Mouse (Mus musculus): ENCODE results near the gene R3hcc1l. TPM values are rescaled to one million over a fixed set of nuclear protein-coding genes. Genes with fewer than 3 reads are reported as not detected.

Gene R3hcc1l
- polyA plus RNA-seq, 1 experiment from 2014 or later: 36.9 TPM

DNA sequence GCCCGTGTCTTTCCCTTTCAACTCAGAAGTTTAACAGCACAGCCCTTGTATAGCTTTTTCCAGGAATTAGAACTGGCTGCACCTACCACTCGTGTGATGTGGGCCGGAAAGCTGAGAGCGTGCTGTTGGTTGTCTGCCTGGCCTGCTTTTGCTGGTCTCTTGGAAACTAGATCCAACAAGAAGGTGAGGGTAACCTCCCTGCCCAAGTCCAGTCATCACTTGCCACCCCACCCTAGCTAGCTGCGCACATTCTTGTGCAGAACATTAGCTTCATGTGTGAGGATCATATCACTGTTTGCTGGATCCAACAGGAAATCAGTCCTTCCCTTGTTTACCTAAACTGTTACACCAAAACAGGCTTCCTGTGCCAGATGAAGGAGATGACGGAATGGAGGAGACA is 74.9 kb downstream of the R3hcc1l start:
- WGBS: 92% methylated on average over 6 of the region's 6 CpGs
- Histone ChIP-seq H3K36me3 (replicated peaks; ENCODE audit: control insufficient read depth, insufficient read depth, low read depth, low read length) (no peaks in the 10 kb centered on the region), H3K27ac (replicated peaks; ENCODE audit: low read depth, low read length) (no peak overlapping the region), H3K4me3 (ENCODE audit: low read depth, low read length) (no peak overlapping the region), H3K4me2 (ENCODE audit: low read depth, low read length) (no peak overlapping the region), H3K9me3 (replicated peaks; ENCODE audit: control insufficient read depth, low read length) (no peaks in the 10 kb centered on the region), H3K9ac (replicated peaks; ENCODE audit: low read length) (no peak overlapping the region), H3K27me3 (ENCODE audit: control insufficient read depth, insufficient read depth, low read length) (no peaks in the 10 kb centered on the region), H3K4me1 (ENCODE audit: control insufficient read depth, insufficient read depth, low read length) (no peaks in the 10 kb centered on the region)
- no peak for ATAC-seq (replicated peaks; ENCODE audit: insufficient number of reproducible peaks, low FRiP score, low TSS enrichment, low read depth)
- DNase-seq (ENCODE audit: low spot score): no peak

- ATAC-seq (replicated peaks; ENCODE audit: insufficient number of reproducible peaks, low FRiP score, low TSS enrichment, low read depth): no peak
- no peak for DNase-seq (ENCODE audit: low spot score)
- H3K9me3 ChIP-seq (replicated peaks; ENCODE audit: control insufficient read depth, low read length): no peaks in the 10 kb centered on the region
Measured at GRCm38 (mm10) chr19:42595066-42595465, 76.5 kb downstream of the R3hcc1l start.

GRCm38 (mm10) chr19:42597286-42597685 is 78.7 kb downstream of the R3hcc1l start:
- Histone ChIP-seq H3K4me1 (ENCODE audit: control insufficient read depth, insufficient read depth, low read length) (no peaks in the 10 kb centered on the region), H3K36me3 (replicated peaks; ENCODE audit: control insufficient read depth, insufficient read depth, low read depth, low read length) (no peaks in the 10 kb centered on the region), H3K27ac (replicated peaks; ENCODE audit: low read depth, low read length) (no peak overlapping the region), H3K4me3 (ENCODE audit: low read depth, low read length) (no peak overlapping the region), H3K9me3 (replicated peaks; ENCODE audit: control insufficient read depth, low read length) (no peaks in the 10 kb centered on the region), H3K4me2 (ENCODE audit: low read depth, low read length) (no peak overlapping the region), H3K27me3 (ENCODE audit: control insufficient read depth, insufficient read depth, low read length) (no peaks in the 10 kb centered on the region), H3K9ac (replicated peaks; ENCODE audit: low read length) (no peak overlapping the region)
- DNase-seq (ENCODE audit: low spot score) (no peak), ATAC-seq (replicated peaks; ENCODE audit: insufficient number of reproducible peaks, low FRiP score, low TSS enrichment, low read depth) (no peak)
- 91% methylated on average over 12 of the region's 12 CpGs for WGBS

More at GRCm38 (mm10) chr19:42595066-42595465, 76.5 kb downstream of the R3hcc1l start:
- Histone ChIP-seq H3K4me1 (ENCODE audit: control insufficient read depth, insufficient read depth, low read length) (no peaks in the 10 kb centered on the region), H3K27me3 (ENCODE audit: control insufficient read depth, insufficient read depth, low read length) (no peaks in the 10 kb centered on the region), H3K36me3 (replicated peaks; ENCODE audit: control insufficient read depth, insufficient read depth, low read depth, low read length) (no peaks in the 10 kb centered on the region), H3K4me2 (ENCODE audit: low read depth, low read length) (no peak overlapping the region), H3K9ac (replicated peaks; ENCODE audit: low read length) (no peak overlapping the region), H3K4me3 (ENCODE audit: low read depth, low read length) (no peak overlapping the region), H3K27ac (replicated peaks; ENCODE audit: low read depth, low read length) (no peak overlapping the region)
- WGBS: 95% methylated on average over 6 of the region's 6 CpGs

GRCm38 (mm10) chr19:42597896-42598295 is 79.3 kb downstream of the R3hcc1l start:
- H3K27me3 ChIP-seq (ENCODE audit: control insufficient read depth, insufficient read depth, low read length): no peaks in the 10 kb centered on the region
- no peak overlapping the region for H3K4me3 ChIP-seq (ENCODE audit: low read depth, low read length)
- ATAC-seq (replicated peaks; ENCODE audit: insufficient number of reproducible peaks, low FRiP score, low TSS enrichment, low read depth) (no peak), DNase-seq (ENCODE audit: low spot score) (no peak)
- H3K9me3 ChIP-seq (replicated peaks; ENCODE audit: control insufficient read depth, low read length): no peaks in the 10 kb centered on the region
- H3K4me2 ChIP-seq (ENCODE audit: low read depth, low read length): no peak overlapping the region
- H3K27ac ChIP-seq (replicated peaks; ENCODE audit: low read depth, low read length): no peak overlapping the region
- H3K36me3 ChIP-seq (replicated peaks; ENCODE audit: control insufficient read depth, insufficient read depth, low read depth, low read length): no peaks in the 10 kb centered on the region
- WGBS: 96% methylated on average over 6 of the region's 6 CpGs
- H3K4me1 ChIP-seq (ENCODE audit: control insufficient read depth, insufficient read depth, low read length): no peaks in the 10 kb centered on the region
- no peak overlapping the region for H3K9ac ChIP-seq (replicated peaks; ENCODE audit: low read length)

DNA sequence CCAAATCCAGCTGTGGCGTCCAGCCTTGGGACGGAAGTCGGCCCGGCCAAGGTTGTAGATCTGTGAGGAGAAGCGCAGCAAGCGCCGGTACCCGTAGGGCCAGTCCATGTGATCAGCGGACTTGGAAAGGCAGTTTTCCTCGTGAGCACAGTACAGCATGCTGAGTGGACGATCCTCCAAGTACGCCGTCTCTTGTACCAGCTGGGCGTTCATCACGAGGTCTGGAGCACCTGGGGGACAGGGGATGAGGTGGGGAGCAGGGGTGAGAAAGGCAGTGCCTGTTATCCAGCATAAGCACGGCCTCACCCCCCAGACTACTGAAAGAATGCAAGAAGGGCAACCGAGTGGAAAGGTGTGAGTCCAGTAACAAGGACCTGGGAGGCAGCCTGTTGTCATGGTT is 81.3 kb downstream of the R3hcc1l start:
- DNase-seq (ENCODE audit: low spot score): no peak

GRCm38 (mm10) chr19:42600591-42600990 is 82.0 kb downstream of the R3hcc1l start:
- Histone ChIP-seq H3K27me3 (ENCODE audit: control insufficient read depth, insufficient read depth, low read length) (no peaks in the 10 kb centered on the region), H3K27ac (replicated peaks; ENCODE audit: low read depth, low read length) (no peak overlapping the region), H3K4me1 (ENCODE audit: control insufficient read depth, insufficient read depth, low read length) (no peaks in the 10 kb centered on the region), H3K36me3 (replicated peaks; ENCODE audit: control insufficient read depth, insufficient read depth, low read depth, low read length) (no peaks in the 10 kb centered on the region), H3K9ac (replicated peaks; ENCODE audit: low read length) (no peak overlapping the region), H3K4me2 (ENCODE audit: low read depth, low read length) (no peak overlapping the region), H3K9me3 (replicated peaks; ENCODE audit: control insufficient read depth, low read length) (no peaks in the 10 kb centered on the region), H3K4me3 (ENCODE audit: low read depth, low read length) (no peak overlapping the region)
- DNase-seq (ENCODE audit: low spot score): no peak
- 78% methylated on average over 3 of the region's 3 CpGs for WGBS
- no peak for ATAC-seq (replicated peaks; ENCODE audit: insufficient number of reproducible peaks, low FRiP score, low TSS enrichment, low read depth)

More for the DNA sequence above, 81.3 kb downstream of the R3hcc1l start:
- no peak overlapping the region for H3K4me2 ChIP-seq (ENCODE audit: low read depth, low read length)
- 91% methylated on average over 17 of the region's 17 CpGs for WGBS
- H3K9ac ChIP-seq (replicated peaks; ENCODE audit: low read length): no peak overlapping the region
- H3K36me3 ChIP-seq (replicated peaks; ENCODE audit: control insufficient read depth, insufficient read depth, low read depth, low read length): no peaks in the 10 kb centered on the region
- no peaks in the 10 kb centered on the region for H3K4me1 ChIP-seq (ENCODE audit: control insufficient read depth, insufficient read depth, low read length)
- H3K4me3 ChIP-seq (ENCODE audit: low read depth, low read length): no peak overlapping the region
- H3K27ac ChIP-seq (replicated peaks; ENCODE audit: low read depth, low read length): no peak overlapping the region
- H3K9me3 ChIP-seq (replicated peaks; ENCODE audit: control insufficient read depth, low read length): no peaks in the 10 kb centered on the region
- H3K27me3 ChIP-seq (ENCODE audit: control insufficient read depth, insufficient read depth, low read length): no peaks in the 10 kb centered on the region
- ATAC-seq (replicated peaks; ENCODE audit: insufficient number of reproducible peaks, low FRiP score, low TSS enrichment, low read depth): no peak

GRCm38 (mm10) chr19:42601445-42601844 is 82.9 kb downstream of the R3hcc1l start:
- Histone ChIP-seq H3K4me3 (ENCODE audit: low read depth, low read length) (no peak overlapping the region), H3K27ac (replicated peaks; ENCODE audit: low read depth, low read length) (no peak overlapping the region), H3K27me3 (ENCODE audit: control insufficient read depth, insufficient read depth, low read length) (no peaks in the 10 kb centered on the region), H3K4me2 (ENCODE audit: low read depth, low read length) (no peak overlapping the region), H3K9me3 (replicated peaks; ENCODE audit: control insufficient read depth, low read length) (no peaks in the 10 kb centered on the region), H3K36me3 (replicated peaks; ENCODE audit: control insufficient read depth, insufficient read depth, low read depth, low read length) (no peaks in the 10 kb centered on the region), H3K4me1 (ENCODE audit: control insufficient read depth, insufficient read depth, low read length) (no peaks in the 10 kb centered on the region), H3K9ac (replicated peaks; ENCODE audit: low read length) (no peak overlapping the region)
- DNase-seq (ENCODE audit: low spot score) (no peak), ATAC-seq (replicated peaks; ENCODE audit: insufficient number of reproducible peaks, low FRiP score, low TSS enrichment, low read depth) (no peak)
- WGBS: 84% methylated on average over 2 of the region's 2 CpGs

DNA sequence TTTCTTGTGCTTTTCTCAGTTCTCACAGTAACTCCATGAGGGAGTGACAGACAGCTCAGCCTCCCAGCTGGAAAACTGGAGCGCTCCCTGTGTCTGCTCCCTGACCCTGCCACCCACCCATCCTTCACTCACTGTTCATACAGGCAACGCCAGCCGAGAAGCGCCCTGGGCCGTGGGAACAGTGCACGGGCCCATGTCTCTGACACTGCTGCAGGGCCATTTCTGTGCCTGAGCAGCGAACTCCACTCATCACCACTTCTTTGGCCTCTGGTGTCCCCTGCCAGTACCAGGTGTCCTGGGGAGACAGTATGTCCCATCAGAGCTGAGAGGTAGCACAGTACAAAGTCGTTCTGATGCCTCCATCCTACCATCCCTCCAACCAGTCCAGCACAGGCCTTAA is 83.5 kb downstream of the R3hcc1l start:
- ATAC-seq (replicated peaks; ENCODE audit: insufficient number of reproducible peaks, low FRiP score, low TSS enrichment, low read depth): no peak
- DNase-seq (ENCODE audit: low spot score): no peak
- no peak overlapping the region for H3K4me2 ChIP-seq (ENCODE audit: low read depth, low read length)
- no peaks in the 10 kb centered on the region for H3K27me3 ChIP-seq (ENCODE audit: control insufficient read depth, insufficient read depth, low read length)
- H3K9ac ChIP-seq (replicated peaks; ENCODE audit: low read length): no peak overlapping the region
- H3K4me1 ChIP-seq (ENCODE audit: control insufficient read depth, insufficient read depth, low read length): no peaks in the 10 kb centered on the region
- no peak overlapping the region for H3K27ac ChIP-seq (replicated peaks; ENCODE audit: low read depth, low read length)
- H3K9me3 ChIP-seq (replicated peaks; ENCODE audit: control insufficient read depth, low read length): no peaks in the 10 kb centered on the region
- no peaks in the 10 kb centered on the region for H3K36me3 ChIP-seq (replicated peaks; ENCODE audit: control insufficient read depth, insufficient read depth, low read depth, low read length)
- WGBS: 70% methylated on average over 8 of the region's 8 CpGs
- H3K4me3 ChIP-seq (ENCODE audit: low read depth, low read length): no peak overlapping the region

All from embryonic facial prominence, embryonic 11.5 days (tissue).